Mouse (Mus musculus): ENCODE measurements around the gene Atp5h.

Gene Atp5h

GRCm38 (mm10) chr11:115437571-115438122, 17.9 kb upstream of the Atp5h start:
- DNase-seq (ENCODE audit: low spot score), result no peak

- DNase-seq (ENCODE audit: low spot score), result no peak
Observed at GRCm38 (mm10) chr11:115435596-115436337, 16.0 kb upstream of the Atp5h start.

GRCm38 (mm10) chr11:115433342-115433741, 13.6 kb upstream of the Atp5h start:
- no peak for DNase-seq (ENCODE audit: low spot score)

DNA sequence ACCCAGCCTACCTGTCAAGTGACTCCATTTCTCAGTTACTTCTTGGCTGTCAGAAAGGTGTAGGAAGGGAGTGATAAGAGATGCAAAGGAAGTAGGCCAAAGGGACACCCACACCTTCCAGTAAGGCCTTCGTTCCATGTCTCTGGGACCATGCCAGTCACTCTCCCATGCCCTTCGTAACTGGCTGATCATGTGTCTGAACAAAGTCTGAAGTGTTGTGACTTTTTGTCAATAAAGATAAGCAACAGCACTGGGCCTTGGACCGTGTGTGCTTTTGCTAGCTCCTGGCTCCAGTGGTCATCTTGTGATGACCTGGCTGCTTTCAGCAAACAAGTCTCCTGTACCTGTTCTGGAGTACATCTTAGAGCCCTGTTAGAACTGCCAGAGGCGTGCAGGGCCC, 13.1 kb upstream of the Atp5h start:
- no peak for DNase-seq (ENCODE audit: low spot score)

- no peak for DNase-seq (ENCODE audit: low spot score)
Observed at GRCm38 (mm10) chr11:115430561-115430960, 10.8 kb upstream of the Atp5h start.

GRCm38 (mm10) chr11:115429307-115429706, 9.5 kb upstream of the Atp5h start:
- no peak for DNase-seq (ENCODE audit: low spot score)

DNA sequence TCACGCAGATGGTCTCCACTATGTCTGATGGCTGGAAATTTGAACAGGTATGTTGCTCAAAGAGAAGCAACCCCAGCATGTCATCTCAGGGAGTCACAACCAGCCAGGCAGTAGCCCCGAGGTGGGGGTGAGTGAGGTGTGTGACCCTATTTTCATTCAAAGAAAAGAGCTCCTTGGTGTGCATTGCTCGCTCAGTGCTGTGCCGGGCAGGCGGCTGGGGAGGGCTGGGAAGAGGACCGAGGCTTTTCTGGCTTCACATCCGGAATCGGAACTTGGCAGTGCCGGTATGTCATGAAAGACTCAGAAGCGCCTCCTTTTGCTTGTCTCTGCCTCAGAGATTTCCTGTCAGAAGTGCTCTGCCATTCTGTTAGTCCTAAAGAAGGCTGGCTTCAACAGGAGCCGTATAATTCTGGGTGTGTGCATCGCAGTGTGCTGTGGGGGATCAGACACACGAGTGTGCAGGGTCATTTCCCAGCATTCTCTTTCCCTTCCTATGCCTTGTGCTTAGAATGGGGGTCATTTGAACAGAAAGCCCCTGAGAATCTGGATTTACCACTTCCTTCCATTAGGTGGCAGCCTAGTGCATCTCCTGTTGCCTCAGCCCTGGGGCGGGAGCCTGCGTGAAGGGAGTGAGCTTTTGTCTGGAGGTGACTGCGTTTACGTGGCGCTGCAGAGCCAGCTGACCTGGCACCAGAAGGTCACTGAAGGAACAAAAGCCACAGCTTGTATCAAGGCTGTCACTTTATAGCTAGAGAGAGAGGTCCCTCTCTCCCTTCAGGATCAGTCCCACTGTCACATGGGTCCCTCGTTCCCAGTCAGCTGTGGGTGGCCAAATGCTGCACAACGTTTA, 7.9 kb upstream of the Atp5h start:
- peak; percentile 51 for DNase-seq (ENCODE audit: low spot score)

DNA sequence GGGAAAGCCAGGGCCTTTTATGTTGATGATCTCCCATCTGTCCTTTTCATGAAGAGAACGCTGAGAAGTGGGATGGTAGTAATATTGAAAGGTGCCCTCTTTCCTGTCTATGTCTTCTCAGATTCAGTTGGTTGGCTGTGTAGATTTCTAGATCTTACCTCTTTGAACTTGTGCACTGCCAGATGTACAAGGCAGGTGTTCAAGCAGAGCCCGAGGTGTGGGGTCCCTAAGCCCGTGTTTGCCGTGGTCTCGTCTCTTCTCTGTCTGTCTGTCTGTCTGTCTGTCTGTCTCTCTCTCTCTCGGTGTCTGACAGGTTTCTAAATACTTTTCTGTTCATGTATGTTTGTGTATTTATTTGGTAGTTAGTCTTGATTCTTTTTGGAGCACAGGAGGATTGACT, 5.9 kb upstream of the Atp5h start:
- no peak for DNase-seq (ENCODE audit: low spot score)

GRCm38 (mm10) chr11:115424666-115425065, 4.9 kb upstream of the Atp5h start:
- no peak for DNase-seq (ENCODE audit: low spot score)

DNA sequence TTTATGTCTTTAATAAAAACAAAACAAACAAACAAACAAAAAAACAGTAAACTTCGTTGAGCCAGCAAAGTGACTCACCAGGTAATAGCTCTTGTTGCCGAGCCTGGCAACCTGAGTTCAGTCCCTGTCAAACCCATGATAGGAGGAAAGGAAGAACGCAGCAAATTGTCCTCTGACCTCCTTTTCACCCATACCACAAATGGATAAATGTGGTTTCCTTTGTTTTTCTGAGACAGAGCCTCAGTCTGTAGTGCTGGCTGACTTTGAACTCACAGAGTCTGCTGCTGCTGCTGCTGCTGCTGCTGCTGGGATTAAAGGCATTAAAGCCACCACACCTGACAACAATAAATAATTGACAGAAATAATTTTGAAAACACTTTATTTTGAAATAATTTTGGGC, 3.3 kb upstream of the Atp5h start:
- DNase-seq (ENCODE audit: low spot score), result no peak

- DNase-seq (ENCODE audit: low spot score), result no peak
Observed at GRCm38 (mm10) chr11:115421972-115422371, 2.2 kb upstream of the Atp5h start.

GRCm38 (mm10) chr11:115421328-115421727, 1.6 kb upstream of the Atp5h start:
- no peak for DNase-seq (ENCODE audit: low spot score)

- DNase-seq (ENCODE audit: low spot score), result peak; percentile 69
Observed at GRCm38 (mm10) chr11:115420336-115421190, 801 bp upstream of the Atp5h start.

DNA sequence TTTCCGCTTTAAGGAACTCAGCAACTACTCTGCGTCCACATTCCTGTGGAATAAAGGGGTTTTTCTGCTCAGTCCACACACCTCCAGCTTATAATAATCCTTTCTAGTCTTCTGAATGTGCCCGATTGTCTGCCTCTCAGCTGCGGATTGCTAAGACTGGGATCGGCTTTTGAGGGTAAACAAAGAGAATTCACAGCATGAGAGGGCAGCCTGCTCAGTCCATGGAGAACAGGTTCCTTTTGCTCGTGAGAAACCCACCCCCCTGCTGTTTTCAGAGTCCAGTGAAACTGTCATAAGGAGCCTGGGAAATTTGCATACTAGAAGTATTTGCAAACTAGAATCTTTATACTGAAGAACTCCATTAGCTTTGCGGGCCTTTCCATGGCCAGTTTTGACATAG, 10.2 kb downstream of the Atp5h start:
- no peak for DNase-seq (ENCODE audit: low spot score)

GRCm38 (mm10) chr11:115408266-115408920, 11.4 kb downstream of the Atp5h start:
- no peak for DNase-seq (ENCODE audit: low spot score)

DNA sequence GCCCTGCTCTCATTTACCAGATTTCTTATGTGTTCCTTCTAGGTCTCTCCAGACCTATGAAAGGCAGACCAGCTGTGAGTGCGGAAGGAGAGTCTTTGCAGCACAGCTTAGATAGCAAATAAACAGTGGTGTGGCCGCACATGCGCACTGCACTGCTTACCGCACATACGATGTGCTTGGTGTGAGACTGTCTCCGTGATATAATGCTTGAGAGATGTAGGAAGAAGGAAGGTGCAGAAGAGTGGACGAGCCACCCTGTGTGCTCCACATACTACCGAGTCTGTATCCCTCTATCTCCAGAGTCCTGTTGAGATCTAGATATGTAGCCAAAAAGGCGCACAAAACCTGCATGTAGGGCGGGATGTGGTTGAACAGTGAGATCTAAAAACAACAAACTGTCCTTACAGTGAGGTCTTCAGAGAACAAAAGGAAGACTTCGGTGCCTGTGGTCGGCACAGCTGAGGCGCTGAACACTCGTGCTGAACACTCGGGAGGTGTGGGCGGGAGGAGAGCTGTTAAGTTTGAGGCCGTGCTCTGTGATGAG, 12.8 kb downstream of the Atp5h start:
- no peak for DNase-seq (ENCODE audit: low spot score)

DNA sequence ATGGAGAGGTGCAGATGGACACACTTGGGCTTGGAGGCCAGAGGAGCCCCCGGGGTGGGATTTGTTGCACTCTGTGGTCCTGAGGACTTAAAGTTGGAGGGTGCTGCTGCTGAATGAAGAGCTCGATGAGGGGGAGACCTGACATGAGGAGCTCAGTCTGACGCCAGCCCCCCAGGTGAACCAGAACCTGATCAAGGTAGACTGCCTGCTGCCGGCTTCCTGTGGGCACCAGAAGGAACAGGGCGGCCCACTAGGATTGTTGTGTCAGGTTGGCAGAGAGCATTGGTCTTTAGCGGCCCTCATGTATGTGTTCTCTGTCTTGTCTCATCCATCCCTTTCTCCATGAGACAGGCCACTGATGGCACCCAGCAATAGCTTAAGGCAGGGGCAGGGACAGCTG, 14.0 kb downstream of the Atp5h start:
- no peak for DNase-seq (ENCODE audit: low spot score)

GRCm38 (mm10) chr11:115403338-115404124, 16.2 kb downstream of the Atp5h start, which contains the start of gene Mrpl58:
TSS of gene Mrpl58 (plus strand) at chr11:115403752.
- peak; percentile 84 for DNase-seq (ENCODE audit: low spot score)

DNA sequence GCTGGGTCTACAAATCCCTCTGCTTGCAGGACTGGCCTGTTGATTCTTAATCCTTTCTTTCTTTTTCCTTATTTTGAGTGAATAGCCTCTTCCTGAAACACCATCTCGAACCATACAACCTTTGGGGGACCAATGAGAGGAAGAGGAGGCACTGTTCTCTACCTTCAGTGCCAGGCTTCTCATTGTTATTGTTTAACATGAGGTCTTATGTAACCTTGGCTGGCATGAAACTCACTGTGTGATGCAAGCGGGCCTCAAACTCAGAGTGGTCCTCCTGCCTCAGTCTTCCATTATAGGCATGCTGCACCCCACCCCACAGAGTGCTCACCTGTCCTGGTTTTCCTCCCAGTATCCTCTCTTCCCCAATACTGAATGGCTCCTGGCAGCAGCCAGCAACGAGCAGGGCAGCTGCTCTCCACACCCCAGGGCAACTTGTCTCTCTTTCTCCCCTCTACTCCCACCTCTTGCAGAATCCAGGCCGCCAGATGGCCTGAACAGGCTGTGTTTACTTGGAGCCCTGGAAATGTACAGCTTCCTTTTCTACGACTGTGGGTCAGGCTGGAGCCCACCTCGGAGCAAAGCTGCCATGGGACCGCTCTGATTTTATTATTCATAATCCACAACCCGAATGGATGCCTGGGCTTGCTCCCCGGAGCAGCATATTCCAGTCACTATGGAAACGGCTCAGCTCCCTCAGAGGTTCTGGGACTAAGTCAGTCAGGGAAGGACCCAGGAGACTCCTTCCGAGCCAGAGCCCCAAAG, 19.0 kb downstream of the Atp5h start:
- no peak for DNase-seq (ENCODE audit: low spot score)

- DNase-seq (ENCODE audit: low spot score), result no peak
Observed at GRCm38 (mm10) chr11:115400126-115400525, 19.6 kb downstream of the Atp5h start.
